Mouse (Mus musculus) testis, postnatal 10 days (tissue): Measurements from ENCODE around the gene Ppp1r26.

Experiments used
- DNase-seq: peaks from one replicate; pipeline ENCODE4 v3.0.0; 2021; ENCODE audit warnings: low spot score

Gene Ppp1r26

GRCm38 (mm10) chr2:28497561-28497960, 51.0 kb downstream of the Ppp1r26 start:
- peak; percentile 34 for DNase-seq

DNA sequence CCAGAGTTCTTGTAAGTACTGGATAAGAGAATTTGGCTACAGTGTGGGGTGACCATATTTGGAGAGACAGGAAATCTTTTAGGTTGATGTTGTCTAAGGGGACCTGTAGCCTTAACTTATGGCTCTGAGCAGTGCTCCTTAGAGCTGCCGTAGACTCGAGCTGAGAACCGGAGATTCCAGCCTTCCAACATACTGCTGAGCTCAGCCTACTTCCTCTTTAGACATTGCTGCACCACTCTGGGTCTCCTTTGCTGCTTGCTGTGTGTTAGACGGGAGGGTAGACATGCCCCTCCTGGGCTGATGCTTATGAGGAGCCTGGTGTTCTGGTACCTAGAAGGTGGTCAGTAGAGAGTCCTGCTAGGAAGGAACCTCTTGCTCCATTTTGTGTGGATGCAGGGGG, 51.8 kb downstream of the Ppp1r26 start:
- DNase-seq = peak; percentile 31

- peak; percentile 34 for DNase-seq
Observed at GRCm38 (mm10) chr2:28502987-28503386, 56.4 kb downstream of the Ppp1r26 start.

- peak; percentile 34 for DNase-seq
Observed at GRCm38 (mm10) chr2:28504676-28505075, 58.1 kb downstream of the Ppp1r26 start.
